Mouse (Mus musculus) hindlimb bud, embryonic 11.5 days (tissue): ENCODE results near the gene Plxna1.

Experiments
- DNase-seq: peaks from one replicate; pipeline ENCODE4 v3.0.0-alpha.2; 2012; ENCODE audit warnings: low read depth, low spot score; ENCODE audit errors: extremely low spot score

The Plxna1 gene

GRCm38 (mm10) chr6:89362281-89363106 lies at the start of gene Plxna1:
Gene Plxna1, minus strand, starts transcription at chr6:89362620.
- no peak for DNase-seq

GRCm38 (mm10) chr6:89409041-89409440 lies 46.6 kb upstream of the Plxna1 start:
- DNase-seq: no peak

GRCm38 (mm10) chr6:89408259-89408658 lies 45.8 kb upstream of the Plxna1 start:
- DNase-seq: no peak

GRCm38 (mm10) chr6:89407247-89407889 lies 44.9 kb upstream of the Plxna1 start:
- DNase-seq: no peak

GRCm38 (mm10) chr6:89404964-89405363 lies 42.5 kb upstream of the Plxna1 start:
- DNase-seq: no peak

GRCm38 (mm10) chr6:89403257-89404225 lies 41.1 kb upstream of the Plxna1 start:
- no peak for DNase-seq

- no peak for DNase-seq
Measured at GRCm38 (mm10) chr6:89402406-89402805, 40.0 kb upstream of the Plxna1 start.

- no peak for DNase-seq
Measured at GRCm38 (mm10) chr6:89399564-89399963, 37.1 kb upstream of the Plxna1 start.

GRCm38 (mm10) chr6:89397919-89398318 lies 35.5 kb upstream of the Plxna1 start:
- no peak for DNase-seq

- no peak for DNase-seq
Measured at GRCm38 (mm10) chr6:89393820-89394219, 31.4 kb upstream of the Plxna1 start.

GRCm38 (mm10) chr6:89392213-89392612 lies 29.8 kb upstream of the Plxna1 start:
- DNase-seq: no peak

- DNase-seq: no peak
Measured at GRCm38 (mm10) chr6:89389771-89390170, 27.4 kb upstream of the Plxna1 start.

- DNase-seq: no peak
Measured at GRCm38 (mm10) chr6:89386956-89387355, 24.5 kb upstream of the Plxna1 start.

GRCm38 (mm10) chr6:89384699-89385098 lies 22.3 kb upstream of the Plxna1 start:
- no peak for DNase-seq

GRCm38 (mm10) chr6:89381851-89382250 lies 19.4 kb upstream of the Plxna1 start:
- no peak for DNase-seq

GRCm38 (mm10) chr6:89381172-89381571 lies 18.8 kb upstream of the Plxna1 start:
- no peak for DNase-seq

- no peak for DNase-seq
Measured at GRCm38 (mm10) chr6:89380751-89381150, 18.3 kb upstream of the Plxna1 start.

GRCm38 (mm10) chr6:89378264-89378663 lies 15.8 kb upstream of the Plxna1 start:
- DNase-seq: no peak

GRCm38 (mm10) chr6:89368812-89369211 lies 6.4 kb upstream of the Plxna1 start:
- no peak for DNase-seq

- DNase-seq: no peak
Measured at GRCm38 (mm10) chr6:89364342-89364741, 1.9 kb upstream of the Plxna1 start.

GRCm38 (mm10) chr6:89363107-89363451 lies 659 bp upstream of the Plxna1 start:
- no peak for DNase-seq
